Mouse (Mus musculus) embryo, embryonic 11.5 days (tissue): ENCODE results near the gene Kif14.
"Not testable (repeated sequence)": the region's sequence is repeated elsewhere in the genome, so short reads cannot be mapped to it uniquely, and the experiment has no call there.

Source experiments
- DNase-seq: peaks from one replicate; pipeline ENCODE4 v3.0.0-alpha.2; 2012; ENCODE audit warnings: low read depth, low spot score

Kif14 gene

GRCm38 (mm10) chr1:136491681-136492080 is 25.5 kb downstream of the Kif14 start:
- DNase-seq: no peak

- no peak for DNase-seq
These were observed 26.1 kb downstream of the Kif14 start for GRCm38 (mm10) chr1:136492232-136492631.

GRCm38 (mm10) chr1:136499317-136499716 is 33.2 kb downstream of the Kif14 start:
- DNase-seq: no peak

GRCm38 (mm10) chr1:136502936-136503335 is 36.8 kb downstream of the Kif14 start:
- DNase-seq: no peak

GRCm38 (mm10) chr1:136506255-136506654 is 40.1 kb downstream of the Kif14 start:
- not testable (repeated sequence) for DNase-seq

- DNase-seq: peak; percentile 38
These were observed 46.2 kb downstream of the Kif14 start for GRCm38 (mm10) chr1:136512317-136512716.

GRCm38 (mm10) chr1:136513181-136513580 is 47.0 kb downstream of the Kif14 start:
- DNase-seq: no peak

- peak; percentile 30 for DNase-seq
These were observed 52.7 kb downstream of the Kif14 start for GRCm38 (mm10) chr1:136518699-136519356.

GRCm38 (mm10) chr1:136521363-136521937 is 55.3 kb downstream of the Kif14 start:
- no peak for DNase-seq

- peak; percentile 58 for DNase-seq
These were observed 58.8 kb downstream of the Kif14 start for GRCm38 (mm10) chr1:136524917-136525316.

- DNase-seq: no peak
These were observed 59.7 kb downstream of the Kif14 start for GRCm38 (mm10) chr1:136525818-136526217.

GRCm38 (mm10) chr1:136527163-136527562 is 61.0 kb downstream of the Kif14 start:
- no peak for DNase-seq

- DNase-seq: no peak
These were observed 66.4 kb downstream of the Kif14 start for GRCm38 (mm10) chr1:136532556-136532955.

GRCm38 (mm10) chr1:136536947-136537346 is 70.8 kb downstream of the Kif14 start:
- no peak for DNase-seq

GRCm38 (mm10) chr1:136538247-136538646 is 72.1 kb downstream of the Kif14 start:
- DNase-seq: no peak

GRCm38 (mm10) chr1:136540407-136540895 is 74.3 kb downstream of the Kif14 start:
- DNase-seq: no peak

GRCm38 (mm10) chr1:136541618-136542376 is 75.7 kb downstream of the Kif14 start:
- no peak for DNase-seq

- DNase-seq: no peak
These were observed 77.8 kb downstream of the Kif14 start for GRCm38 (mm10) chr1:136543920-136544319.

GRCm38 (mm10) chr1:136547068-136547467 is 80.9 kb downstream of the Kif14 start:
- DNase-seq: no peak

- no peak for DNase-seq
These were observed 84.1 kb downstream of the Kif14 start for GRCm38 (mm10) chr1:136550285-136550684.

- DNase-seq: peak; percentile 74
These were observed 84.9 kb downstream of the Kif14 start for GRCm38 (mm10) chr1:136550851-136551540.

GRCm38 (mm10) chr1:136554686-136555085 is 88.5 kb downstream of the Kif14 start:
- no peak for DNase-seq
